Mouse (Mus musculus) megakaryocyte, adult 5-6 weeks (primary cell): ENCODE data around the gene Olfr1128. TPM values are rescaled to one million over a fixed set of nuclear protein-coding genes. Genes with fewer than 3 reads are reported as not detected.
"Not testable (repeated sequence)": the region's sequence is repeated elsewhere in the genome, so short reads cannot be mapped to it uniquely, and the experiment has no call there.

Experiments
- ATAC-seq: 2 replicates; pipeline ENCODE4 v1.8.0; 2016; ENCODE audit warnings: mild to moderate bottlenecking, inconsistent platforms; ENCODE audit not compliant: poor library complexity, severe bottlenecking
- total RNA-seq, 2 experiments: library from RNA; stranded (forward) in 1 of 2; stranded (reverse) in 1 of 2; fragments of 153-499, 151-499 nt in 1 of 2; fragments of 221-1000, 200-1000 nt in 1 of 2; gene quantifications; 2 replicates each; pipeline versions ENCODE4 v1.2.3 to v1.2.4; 2015 to 2017

Olfr1128 gene
- not detected in 2 replicates for total RNA-seq (2015)
- not detected in 2 replicates for total RNA-seq (2017)

DNA sequence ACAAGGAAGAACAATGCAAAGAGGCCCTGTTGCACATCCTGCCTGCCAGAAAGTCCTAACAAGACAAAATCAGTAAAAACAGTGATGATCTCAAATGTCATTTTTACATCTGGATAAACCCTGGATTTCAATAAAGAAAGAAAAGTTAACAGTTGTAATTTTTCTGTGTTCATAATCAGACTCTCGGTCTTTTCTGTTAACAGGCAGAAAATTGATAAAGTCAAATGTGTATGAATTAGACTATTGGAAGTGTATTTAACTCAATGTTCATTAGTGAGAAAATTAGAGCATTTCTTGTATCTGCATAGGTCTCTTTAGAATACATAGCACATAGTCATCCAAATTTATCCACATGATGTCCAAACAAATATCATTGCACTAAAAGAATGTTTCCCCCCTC is at the start of gene Olfr1128:
Olfr1128 (minus strand) TSS at position 101 of the 400 bp plus-strand sequence.
- ATAC-seq = no peak

GRCm38 (mm10) chr2:87573602-87574001 is 28.3 kb upstream of the Olfr1128 start, which contains the start of gene Olfr1129:
Gene Olfr1129 (plus strand): TSS chr2:87573902.
- not testable (repeated sequence) for ATAC-seq

DNA sequence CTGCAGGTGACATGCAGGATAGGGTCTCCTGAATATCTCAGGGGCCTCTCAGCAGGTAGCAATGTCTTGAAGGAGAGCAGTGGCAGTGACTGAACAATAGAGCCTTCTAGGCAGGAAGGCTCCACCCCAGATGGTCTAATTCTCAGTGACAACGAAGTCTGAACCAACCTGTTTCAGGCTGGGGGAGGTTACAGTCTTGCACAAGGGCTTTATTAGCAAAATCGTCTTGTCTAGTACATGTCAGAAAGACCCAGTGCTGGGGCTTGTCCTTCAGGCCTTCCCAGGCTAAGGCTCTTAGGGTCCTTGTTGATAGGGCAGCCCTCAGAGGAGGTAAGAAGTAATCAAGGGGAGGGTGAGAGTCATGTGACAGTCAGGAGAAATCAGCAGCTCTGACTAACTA is 10.5 kb downstream of the Olfr1128 start:
- no peak for ATAC-seq

GRCm38 (mm10) chr2:87531496-87531895 is 13.8 kb downstream of the Olfr1128 start, which contains the start of gene Olfr153:
Gene Olfr153 (plus strand): TSS chr2:87531796.
- ATAC-seq = no peak

DNA sequence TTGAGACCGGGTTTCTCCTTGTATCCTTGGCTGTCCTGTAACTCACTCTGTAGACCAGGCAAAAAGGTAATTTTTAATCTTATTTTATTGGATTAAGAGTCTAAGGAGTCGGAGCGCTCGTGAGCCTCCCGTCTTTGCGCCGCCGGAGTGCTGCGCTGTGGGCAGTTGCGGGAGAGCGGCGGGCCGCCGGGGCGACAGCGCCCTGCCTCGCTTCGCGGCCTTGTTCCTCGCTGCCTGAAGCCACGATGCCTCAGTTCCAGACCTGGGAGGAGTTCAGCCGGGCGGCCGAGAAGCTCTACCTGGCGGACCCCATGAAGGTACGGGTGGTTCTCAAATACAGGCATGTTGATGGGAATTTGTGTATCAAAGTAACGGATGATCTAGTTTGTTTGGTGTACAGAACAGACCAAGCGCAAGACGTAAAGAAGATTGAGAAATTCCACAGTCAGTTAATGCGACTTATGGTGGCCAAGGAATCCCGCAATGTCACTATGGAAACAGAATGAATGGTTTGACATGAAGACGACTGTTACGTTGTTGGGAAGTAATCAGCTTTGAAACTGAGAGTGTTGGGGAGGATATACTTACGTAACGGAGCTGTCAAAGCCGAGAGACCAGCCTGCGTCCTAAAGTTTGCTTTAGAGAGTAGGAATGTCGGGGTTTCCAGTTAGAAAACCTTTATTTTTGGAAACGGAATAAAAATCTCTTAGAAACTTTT is 19.3 kb downstream of the Olfr1128 start:
- not testable (repeated sequence) for ATAC-seq

DNA sequence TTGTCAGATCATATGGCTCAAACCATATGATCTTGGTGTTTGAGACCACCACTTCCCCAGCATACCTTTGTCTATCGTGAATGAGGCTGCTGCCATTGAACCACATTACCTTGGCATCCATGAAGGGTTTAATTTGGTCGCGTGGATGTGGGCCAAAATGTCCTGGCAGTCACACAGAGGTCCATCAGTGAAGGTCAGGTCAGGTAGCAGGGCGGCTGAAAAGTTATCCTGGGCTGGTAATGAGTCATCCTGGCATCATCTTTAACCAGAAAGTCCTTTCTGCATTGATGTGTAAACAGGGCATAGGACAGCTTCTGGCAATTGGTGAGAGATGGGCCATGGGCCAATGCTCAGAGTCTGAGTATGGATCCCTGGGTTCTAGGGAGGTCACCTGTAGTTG is 24.7 kb downstream of the Olfr1128 start:
- ATAC-seq = no peak

DNA sequence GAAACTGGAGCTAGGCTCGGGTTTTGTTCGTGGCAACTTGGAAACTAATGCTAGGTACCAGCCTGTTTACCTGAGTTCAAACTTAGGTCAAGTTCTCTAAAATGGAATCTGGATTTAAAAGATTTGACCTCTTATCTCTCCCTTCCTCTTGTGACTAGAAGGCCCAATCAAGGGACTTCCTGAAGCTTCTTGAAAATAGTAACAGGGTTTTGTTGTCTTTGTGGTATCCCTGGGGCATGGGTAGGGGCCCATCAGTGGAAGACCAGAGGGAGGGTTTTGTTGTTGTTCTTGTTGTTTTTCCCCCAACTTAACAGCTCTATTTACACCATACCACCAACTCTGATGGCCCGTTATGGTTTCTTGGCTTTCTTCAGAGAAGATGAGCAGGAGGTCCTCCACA is 28.8 kb downstream of the Olfr1128 start:
- no peak for ATAC-seq

DNA sequence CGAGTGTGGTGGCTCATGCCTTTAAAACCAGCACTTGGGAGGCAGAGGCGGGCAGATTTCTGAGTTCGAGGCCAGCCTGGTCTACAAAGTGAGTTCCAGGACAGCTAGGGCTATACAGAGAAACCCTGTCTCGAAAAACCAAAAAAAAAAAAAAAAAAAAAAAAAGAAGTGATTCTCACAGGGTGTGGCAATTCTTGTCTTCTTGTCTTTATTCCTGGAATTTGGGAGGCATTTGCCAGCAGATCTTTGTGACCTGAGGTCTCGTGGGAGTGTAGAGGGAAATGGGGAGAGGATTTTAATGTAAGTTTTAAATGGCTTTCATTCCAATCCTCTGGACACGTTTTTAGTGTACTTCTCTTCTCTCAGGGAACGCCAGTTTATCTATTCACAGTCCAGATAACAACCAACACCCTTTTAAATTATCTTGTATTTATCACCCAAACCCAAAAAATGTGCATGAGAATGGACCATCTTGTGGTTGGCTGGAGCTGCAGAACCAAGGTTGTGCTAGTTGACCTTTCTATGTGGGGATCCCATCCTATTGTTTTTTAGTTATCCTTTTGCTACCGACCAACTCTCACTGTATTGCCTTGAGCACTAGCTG is 29.8 kb downstream of the Olfr1128 start:
- no peak for ATAC-seq

DNA sequence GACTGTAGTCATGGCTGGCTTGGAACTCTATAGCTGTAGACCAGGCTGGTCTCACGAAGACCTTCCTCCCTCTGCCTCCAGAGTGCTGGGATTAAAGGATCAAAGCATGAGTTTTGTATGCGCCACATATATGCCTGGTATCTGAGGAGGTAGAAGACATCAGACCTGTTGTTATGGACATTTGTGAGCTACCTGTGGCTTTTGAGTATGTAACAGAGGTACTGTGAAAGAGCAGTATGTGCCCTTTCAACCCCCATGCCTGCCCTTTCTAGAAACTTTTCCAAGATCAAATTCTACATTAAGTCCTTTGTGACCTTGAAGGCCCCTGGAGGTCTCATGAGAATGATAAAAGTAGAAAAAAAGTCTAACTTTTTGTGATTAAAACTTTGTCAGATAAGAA is 30.3 kb downstream of the Olfr1128 start:
- ATAC-seq = no peak

GRCm38 (mm10) chr2:87506265-87506664 is 39.1 kb downstream of the Olfr1128 start, which contains the start of gene Pramel6:
Gene Pramel6 (plus strand): TSS chr2:87506565.
- no peak for ATAC-seq

- ATAC-seq = not testable (repeated sequence)
Observed at GRCm38 (mm10) chr2:87496993-87497392, 48.3 kb downstream of the Olfr1128 start, which contains the start of gene Pramel7. Gene Pramel7 (minus strand): TSS chr2:87497093.

Other genes starting within 250 kb of the Olfr1128 start
- gene Olfr1118, start 238.0 kb downstream of the Olfr1128 start, total RNA-seq (2015) = not detected in 2 replicates
- 0.04 TPM in 1 of 2 replicates, not detected in the other for gene Olfr1118, start 238.0 kb downstream of the Olfr1128 start, total RNA-seq (2017)
- gene Olfr1120, start 190.7 kb downstream of the Olfr1128 start, total RNA-seq (2015) = not detected in 2 replicates
- gene Olfr1120, start 190.7 kb downstream of the Olfr1128 start, total RNA-seq (2017) = not detected in 2 replicates
- not detected in 2 replicates for gene Olfr1121, start 175.6 kb downstream of the Olfr1128 start, total RNA-seq (2015)
- not detected in 2 replicates for gene Olfr1121, start 175.6 kb downstream of the Olfr1128 start, total RNA-seq (2017)
- 0.02 TPM in 1 of 2 replicates, not detected in the other for gene Olfr1122, start 159.7 kb downstream of the Olfr1128 start, total RNA-seq (2015)
- gene Olfr1122, start 159.7 kb downstream of the Olfr1128 start, total RNA-seq (2017) = not detected in 2 replicates
- gene Olfr1123, start 128.9 kb downstream of the Olfr1128 start, total RNA-seq (2015) = not detected in 2 replicates
- not detected in 2 replicates for gene Olfr1123, start 128.9 kb downstream of the Olfr1128 start, total RNA-seq (2017)
- not detected in 2 replicates for gene Olfr1124, start 115.3 kb downstream of the Olfr1128 start, total RNA-seq (2015)
- not detected in 2 replicates for gene Olfr1124, start 115.3 kb downstream of the Olfr1128 start, total RNA-seq (2017)
- not detected in 2 replicates for gene Olfr1126, start 91.6 kb downstream of the Olfr1128 start, total RNA-seq (2015)
- gene Olfr1126, start 91.6 kb downstream of the Olfr1128 start, total RNA-seq (2017) = not detected in 2 replicates
- not detected in 2 replicates for gene Pramel7, start 48.4 kb downstream of the Olfr1128 start, total RNA-seq (2015)
- gene Pramel7, start 48.4 kb downstream of the Olfr1128 start, total RNA-seq (2017) = not detected in 2 replicates
- not detected in 2 replicates for gene Pramel6, start 39.0 kb downstream of the Olfr1128 start, total RNA-seq (2015)
- not detected in 2 replicates for gene Pramel6, start 39.0 kb downstream of the Olfr1128 start, total RNA-seq (2017)
- gene Olfr153, start 13.7 kb downstream of the Olfr1128 start, total RNA-seq (2015) = not detected in 2 replicates
- not detected in 2 replicates for gene Olfr153, start 13.7 kb downstream of the Olfr1128 start, total RNA-seq (2017)
- not detected in 2 replicates for gene Olfr1129, start 28.4 kb upstream of the Olfr1128 start, total RNA-seq (2015)
- not detected in 2 replicates for gene Olfr1129, start 28.4 kb upstream of the Olfr1128 start, total RNA-seq (2017)
- gene Olfr1130, start 60.7 kb upstream of the Olfr1128 start, total RNA-seq (2015) = not detected in 2 replicates
- gene Olfr1130, start 60.7 kb upstream of the Olfr1128 start, total RNA-seq (2017) = not detected in 2 replicates
- gene Olfr1131, start 81.6 kb upstream of the Olfr1128 start, total RNA-seq (2015) = not detected in 2 replicates
- gene Olfr1131, start 81.6 kb upstream of the Olfr1128 start, total RNA-seq (2017) = not detected in 2 replicates
- gene Olfr1132, start 92.0 kb upstream of the Olfr1128 start, total RNA-seq (2015) = not detected in 2 replicates
- gene Olfr1132, start 92.0 kb upstream of the Olfr1128 start, total RNA-seq (2017) = not detected in 2 replicates
- gene Olfr1133, start 101.8 kb upstream of the Olfr1128 start, total RNA-seq (2015) = not detected in 2 replicates
- not detected in 2 replicates for gene Olfr1133, start 101.8 kb upstream of the Olfr1128 start, total RNA-seq (2017)
- not detected in 2 replicates for gene Olfr1134, start 112.9 kb upstream of the Olfr1128 start, total RNA-seq (2015)
- not detected in 2 replicates for gene Olfr1134, start 112.9 kb upstream of the Olfr1128 start, total RNA-seq (2017)
- not detected in 2 replicates for gene Olfr1135, start 128.1 kb upstream of the Olfr1128 start, total RNA-seq (2015)
- gene Olfr1135, start 128.1 kb upstream of the Olfr1128 start, total RNA-seq (2017) = not detected in 2 replicates
- not detected in 2 replicates for gene Olfr1136, start 148.4 kb upstream of the Olfr1128 start, total RNA-seq (2015)
- gene Olfr1136, start 148.4 kb upstream of the Olfr1128 start, total RNA-seq (2017) = not detected in 2 replicates
- not detected in 2 replicates for gene Olfr1137, start 167.6 kb upstream of the Olfr1128 start, total RNA-seq (2015)
- not detected in 2 replicates for gene Olfr1137, start 167.6 kb upstream of the Olfr1128 start, total RNA-seq (2017)
- not detected in 2 replicates for gene Olfr1138, start 194.4 kb upstream of the Olfr1128 start, total RNA-seq (2015)
- gene Olfr1138, start 194.4 kb upstream of the Olfr1128 start, total RNA-seq (2017) = not detected in 2 replicates
- gene Olfr1140, start 198.2 kb upstream of the Olfr1128 start, total RNA-seq (2015) = not detected in 2 replicates
- gene Olfr1140, start 198.2 kb upstream of the Olfr1128 start, total RNA-seq (2017) = not detected in 2 replicates
- not detected in 2 replicates for gene Olfr1141, start 208.4 kb upstream of the Olfr1128 start, total RNA-seq (2015)
- not detected in 2 replicates for gene Olfr1141, start 208.4 kb upstream of the Olfr1128 start, total RNA-seq (2017)
- gene Olfr152, start 233.9 kb upstream of the Olfr1128 start, total RNA-seq (2015) = not detected in 2 replicates
- gene Olfr152, start 233.9 kb upstream of the Olfr1128 start, total RNA-seq (2017) = not detected in 2 replicates